ENCODE assay signal across 8 mouse cellular contexts in the genomic region with DNA sequence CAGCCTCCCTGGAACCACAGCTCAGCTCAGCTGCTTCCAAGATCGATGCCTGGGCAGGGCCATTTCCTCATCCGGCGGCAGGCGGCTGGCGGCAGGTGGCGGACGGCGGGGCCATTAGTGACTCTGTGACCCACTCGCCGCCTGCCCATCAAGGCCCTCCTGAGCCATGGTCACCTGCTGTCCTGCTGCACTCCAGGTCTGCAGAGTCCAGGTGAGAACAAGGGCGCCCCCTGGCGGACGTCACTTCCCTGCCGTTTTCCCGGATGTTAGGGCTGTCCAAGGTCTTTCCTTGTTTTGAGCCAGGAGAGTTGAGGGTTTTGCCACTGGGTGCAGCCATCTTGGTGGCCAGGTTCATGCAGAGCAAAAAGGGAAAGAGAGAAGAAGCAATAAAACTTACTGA.
DNase-seq lines count a peak whose midpoint lies in the region; ATAC-seq lines count a peak whose summit lies in the region.

No protein-coding gene starts in this region.

- 0 out of 2 replicates have a peak, but pooled peaks cover 3% of the 10 kb centered on the region for H3K27me3 ChIP-seq in kidney, embryonic 15.5 days
- peaks cover 36% of the 10 kb centered on the region for H3K27me3 ChIP-seq in liver, embryonic 12.5 days (replicated peaks)
- H3K27me3 ChIP-seq in neural tube, embryonic 14.5 days (ENCODE audit: control insufficient read depth, insufficient read depth, low read length), result no peaks in the 10 kb centered on the region

- H3K27ac ChIP-seq in kidney, embryonic 15.5 days, result no peak overlapping the region
- H3K27ac ChIP-seq in liver, embryonic 12.5 days, result no peak overlapping the region
- no peak overlapping the region for H3K27ac ChIP-seq in neural tube, embryonic 14.5 days (ENCODE audit: low read depth, low read length)

- ATAC-seq in kidney, embryonic 15.5 days (replicated peaks; ENCODE audit: low FRiP score), result no peak; the same call in 1 of the 2 replicates
- no peak for ATAC-seq in liver, embryonic 12.5 days
- ATAC-seq in neural tube, embryonic 14.5 days (ENCODE audit: low read depth), result peak; percentile 44; the same call in 1 of the 2 replicates

- H3K36me3 ChIP-seq in kidney, embryonic 15.5 days, result no peaks in the 10 kb centered on the region
- H3K36me3 ChIP-seq in liver, embryonic 12.5 days, result no peaks in the 10 kb centered on the region
- H3K36me3 ChIP-seq in neural tube, embryonic 14.5 days (ENCODE audit: control insufficient read depth, insufficient read depth, low read length), result no peaks in the 10 kb centered on the region

- DNase-seq in kidney, adult 11 months, result peak; percentile 67
- DNase-seq in cerebellum, adult 9-10 months, result peak; percentile 75
- peak; percentile 36 to 62 for DNase-seq in gastrocnemius, postnatal 36 days
- DNase-seq in kidney, adult 9 months, result peak; percentile 83
- DNase-seq in testis, postnatal 10 days (ENCODE audit: low spot score), result peak; percentile 89

- no peak overlapping the region for H3K4me2 ChIP-seq in kidney, embryonic 15.5 days
- peak overlapping the region; percentile 15; the same call in 1 of the 2 replicates for H3K4me2 ChIP-seq in liver, embryonic 12.5 days
- H3K4me2 ChIP-seq in neural tube, embryonic 14.5 days (ENCODE audit: low read depth, low read length), result no peak overlapping the region

- no peaks in the 10 kb centered on the region for H3K9me3 ChIP-seq in kidney, embryonic 15.5 days (replicated peaks)
- H3K9me3 ChIP-seq in liver, embryonic 12.5 days (replicated peaks), result no peaks in the 10 kb centered on the region
- no peaks in the 10 kb centered on the region for H3K9me3 ChIP-seq in neural tube, embryonic 14.5 days (ENCODE audit: control insufficient read depth, low read length)

- no peak overlapping the region for H3K4me3 ChIP-seq in kidney, embryonic 15.5 days (replicated peaks)
- H3K4me3 ChIP-seq in liver, embryonic 12.5 days, result no peak overlapping the region
- H3K4me3 ChIP-seq in neural tube, embryonic 14.5 days (ENCODE audit: low read depth, low read length), result no peak overlapping the region

- 34% methylated on average over 15 of the region's 15 CpGs for WGBS in kidney, embryonic 15.5 days
- 24% methylated on average over 15 of the region's 15 CpGs for WGBS in liver, embryonic 12.5 days (ENCODE audit: insufficient replicate concordance)
- WGBS in neural tube, embryonic 14.5 days, result 32% methylated on average over 15 of the region's 15 CpGs

- no peak overlapping the region for H3K9ac ChIP-seq in kidney, embryonic 15.5 days
- no peak overlapping the region for H3K9ac ChIP-seq in liver, embryonic 12.5 days
- no peak overlapping the region for H3K9ac ChIP-seq in neural tube, embryonic 14.5 days (replicated peaks; ENCODE audit: low read depth, low read length)

- intact Hi-C loops in gastrocnemius, postnatal 36 days (cut with DNase I), result loop anchor here (5.0 to 10.0 kb wide), 3 partner anchors 130 to 340 kb away; partner anchors contain the start of gene Ubl3

- peaks cover 73% of the 10 kb centered on the region for H3K4me1 ChIP-seq in kidney, embryonic 15.5 days
- peaks cover 32% of the 10 kb centered on the region for H3K4me1 ChIP-seq in liver, embryonic 12.5 days
- H3K4me1 ChIP-seq in neural tube, embryonic 14.5 days (ENCODE audit: control insufficient read depth, insufficient read depth, low read length), result peaks cover 3% of the 10 kb centered on the region; the same call in 1 of the 2 replicates
